Mouse (Mus musculus) 3134 (cell line): ENCODE data around the gene Mad2l2.
A peak's percentile ranks its signal among the peaks of the same experiment; 100 is the strongest.

Experiments used
- DNase-seq: peaks from one replicate; pipeline ENCODE4 v3.0.0-alpha.2; 2011; ENCODE audit warnings: low spot score; ENCODE audit not compliant: insufficient read length; ENCODE audit errors: extremely low read depth

The Mad2l2 gene

GRCm38 (mm10) chr4:148130133-148130532 lies at the start of gene Mad2l2:
Gene Mad2l2 (plus strand): TSS chr4:148130384.
- DNase-seq: no peak

GRCm38 (mm10) chr4:148080597-148080973 lies 49.6 kb upstream of the Mad2l2 start:
- no peak for DNase-seq

- no peak for DNase-seq
These were observed 49.0 kb upstream of the Mad2l2 start for GRCm38 (mm10) chr4:148081201-148081600.

- DNase-seq: no peak
These were observed 47.7 kb upstream of the Mad2l2 start for GRCm38 (mm10) chr4:148082257-148083044.

- no peak for DNase-seq
These were observed 46.8 kb upstream of the Mad2l2 start for GRCm38 (mm10) chr4:148083176-148083899.

- DNase-seq: no peak
These were observed 45.9 kb upstream of the Mad2l2 start for GRCm38 (mm10) chr4:148084261-148084714.

GRCm38 (mm10) chr4:148085131-148085906 lies 44.9 kb upstream of the Mad2l2 start:
- no peak for DNase-seq

GRCm38 (mm10) chr4:148085907-148086305 lies 44.3 kb upstream of the Mad2l2 start:
- no peak for DNase-seq

- DNase-seq: no peak
These were observed 42.9 kb upstream of the Mad2l2 start for GRCm38 (mm10) chr4:148087091-148087906.

GRCm38 (mm10) chr4:148087907-148088527 lies 42.2 kb upstream of the Mad2l2 start, which contains the start of gene Agtrap:
Gene Agtrap (minus strand): TSS chr4:148088031.
- DNase-seq: peak; percentile 92

- no peak for DNase-seq
These were observed 41.0 kb upstream of the Mad2l2 start for GRCm38 (mm10) chr4:148089166-148089565.

- DNase-seq: no peak
These were observed 39.0 kb upstream of the Mad2l2 start for GRCm38 (mm10) chr4:148091181-148091580.

- DNase-seq: no peak
These were observed 37.5 kb upstream of the Mad2l2 start for GRCm38 (mm10) chr4:148092551-148093271.

GRCm38 (mm10) chr4:148094161-148094560 lies 36.0 kb upstream of the Mad2l2 start:
- DNase-seq: no peak

- DNase-seq: no peak
These were observed 35.1 kb upstream of the Mad2l2 start for GRCm38 (mm10) chr4:148095081-148095480.

- no peak for DNase-seq
These were observed 32.2 kb upstream of the Mad2l2 start for GRCm38 (mm10) chr4:148097936-148098335.

- no peak for DNase-seq
These were observed 31.5 kb upstream of the Mad2l2 start for GRCm38 (mm10) chr4:148098666-148099065.

- DNase-seq: no peak
These were observed 28.2 kb upstream of the Mad2l2 start for GRCm38 (mm10) chr4:148101801-148102527.
